Mouse (Mus musculus): ENCODE measurements around the gene Pgc.

The Pgc gene

GRCm38 (mm10) chr17:47753130-47753775, 26.6 kb downstream of the Pgc start:
- DNase-seq, result no peak

- no peak for DNase-seq
Observed at GRCm38 (mm10) chr17:47754246-47754645, 27.6 kb downstream of the Pgc start.

- DNase-seq, result no peak
Observed at GRCm38 (mm10) chr17:47756366-47756765, 29.7 kb downstream of the Pgc start.

GRCm38 (mm10) chr17:47757056-47757610, 30.5 kb downstream of the Pgc start:
- DNase-seq, result no peak

- DNase-seq, result no peak
Observed at GRCm38 (mm10) chr17:47759702-47760410, 33.2 kb downstream of the Pgc start.

GRCm38 (mm10) chr17:47762028-47762427, 35.4 kb downstream of the Pgc start:
- no peak for DNase-seq

- DNase-seq, result no peak
Observed at GRCm38 (mm10) chr17:47762518-47763340, 36.1 kb downstream of the Pgc start.

GRCm38 (mm10) chr17:47765986-47766385, 39.3 kb downstream of the Pgc start:
- no peak for DNase-seq

- DNase-seq, result no peak
Observed at GRCm38 (mm10) chr17:47766407-47767043, 39.9 kb downstream of the Pgc start.

GRCm38 (mm10) chr17:47767081-47767455, 40.4 kb downstream of the Pgc start:
- DNase-seq, result no peak

GRCm38 (mm10) chr17:47767456-47768141, 41.0 kb downstream of the Pgc start:
- DNase-seq, result no peak

- peak; percentile 41 for DNase-seq
Observed at GRCm38 (mm10) chr17:47768707-47769276, 42.1 kb downstream of the Pgc start.

GRCm38 (mm10) chr17:47769389-47770299, 43.0 kb downstream of the Pgc start:
- no peak for DNase-seq

- DNase-seq, result no peak
Observed at GRCm38 (mm10) chr17:47773604-47774003, 47.0 kb downstream of the Pgc start.

- no peak for DNase-seq
Observed at GRCm38 (mm10) chr17:47777141-47777540, 50.5 kb downstream of the Pgc start.

- DNase-seq, result no peak
Observed at GRCm38 (mm10) chr17:47780470-47780869, 53.8 kb downstream of the Pgc start.

GRCm38 (mm10) chr17:47782486-47782885, 55.8 kb downstream of the Pgc start:
- no peak for DNase-seq

GRCm38 (mm10) chr17:47783445-47784223, 57.0 kb downstream of the Pgc start:
- no peak for DNase-seq
